Mouse (Mus musculus): ENCODE data around the gene Cntn4. TPM values are rescaled to one million over a fixed set of nuclear protein-coding genes. Genes with fewer than 3 reads are reported as not detected.
"Not testable (repeated sequence)": the region's sequence is repeated elsewhere in the genome, so short reads cannot be mapped to it uniquely, and the experiment has no call there.

The Cntn4 gene
- total RNA-seq, 2 experiments from 2014 or later: 0.07 to 0.15 TPM

- intact Hi-C loops (cut with DNase I): no loop called here
- DNase-seq: no peak
These were observed 625.0 kb downstream of the Cntn4 start for GRCm38 (mm10) chr6:106302435-106302834.

DNA sequence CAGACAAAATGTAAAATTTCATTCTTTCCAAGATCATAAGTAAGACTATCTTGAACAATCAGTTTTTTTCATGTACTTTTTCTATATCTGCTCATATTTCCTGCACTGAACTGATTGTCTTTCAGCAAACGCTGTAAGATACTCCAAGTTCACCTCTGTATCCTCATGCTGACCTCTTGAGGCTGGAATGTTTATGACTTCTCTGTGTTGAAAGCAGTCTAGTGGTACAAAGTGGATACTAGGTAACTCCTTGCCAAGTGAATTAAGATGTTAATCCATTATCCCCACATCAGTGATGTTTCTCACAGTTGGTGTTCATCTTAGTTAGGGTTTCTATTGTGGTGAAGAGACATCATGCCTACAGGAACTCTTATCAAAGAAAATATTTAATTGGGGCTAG, 651.5 kb downstream of the Cntn4 start:
- intact Hi-C loops (cut with DNase I): no loop called here
- DNase-seq: no peak

- intact Hi-C loops (cut with DNase I): no loop called here
- no peak for DNase-seq
These were observed 652.2 kb downstream of the Cntn4 start for GRCm38 (mm10) chr6:106329636-106330035.

GRCm38 (mm10) chr6:106332466-106332865, 655.0 kb downstream of the Cntn4 start:
- intact Hi-C loops (cut with DNase I): no loop called here
- no peak for DNase-seq

DNA sequence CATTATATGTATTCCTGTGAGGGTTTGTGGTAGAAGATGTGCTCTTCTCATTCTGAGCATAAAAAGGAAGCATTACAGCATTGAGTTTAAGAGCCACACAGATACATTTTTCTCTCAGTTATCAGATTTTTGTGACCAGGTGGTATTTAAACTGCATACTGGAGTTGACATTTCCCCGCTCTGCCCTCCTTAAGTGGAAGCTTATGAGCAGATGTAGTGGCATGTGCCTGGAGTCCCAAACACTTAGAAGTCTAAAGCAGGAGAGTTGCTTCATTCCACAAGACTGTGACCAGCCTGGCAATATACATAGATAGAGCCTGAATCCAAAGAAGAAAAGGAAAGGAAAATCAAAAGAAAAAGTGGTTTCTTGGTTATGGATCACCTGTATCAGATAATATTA, 655.5 kb downstream of the Cntn4 start:
- no peak for DNase-seq
- intact Hi-C loops (cut with DNase I): no loop called here

GRCm38 (mm10) chr6:106335066-106335465, 657.6 kb downstream of the Cntn4 start:
- intact Hi-C loops (cut with DNase I): no loop called here
- no peak for DNase-seq

GRCm38 (mm10) chr6:106336805-106337204, 659.3 kb downstream of the Cntn4 start:
- DNase-seq: no peak
- intact Hi-C loops (cut with DNase I): no loop called here

DNA sequence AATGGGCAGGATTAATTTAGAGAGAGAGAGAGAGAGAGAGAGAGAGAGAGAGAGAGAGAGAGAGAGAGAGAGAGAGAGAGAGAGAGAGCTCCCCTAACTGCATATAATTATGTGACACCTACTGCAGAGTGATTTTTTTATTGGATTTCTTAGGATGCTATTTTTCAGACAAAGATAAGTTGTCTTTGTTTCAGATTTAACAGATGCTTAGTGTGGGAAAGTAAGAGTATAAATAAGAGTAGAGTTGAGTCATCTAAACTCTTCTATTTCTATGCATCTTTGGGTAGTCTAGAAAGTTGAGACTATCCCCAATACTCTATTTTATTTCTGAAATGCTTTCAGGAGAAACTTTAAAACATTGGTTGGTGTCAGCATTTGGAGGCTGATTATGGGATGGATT, 660.4 kb downstream of the Cntn4 start:
- intact Hi-C loops (cut with DNase I): no loop called here
- DNase-seq: no peak

- no peak for DNase-seq
- intact Hi-C loops (cut with DNase I): no loop called here
These were observed 663.7 kb downstream of the Cntn4 start for GRCm38 (mm10) chr6:106341114-106341513.

DNA sequence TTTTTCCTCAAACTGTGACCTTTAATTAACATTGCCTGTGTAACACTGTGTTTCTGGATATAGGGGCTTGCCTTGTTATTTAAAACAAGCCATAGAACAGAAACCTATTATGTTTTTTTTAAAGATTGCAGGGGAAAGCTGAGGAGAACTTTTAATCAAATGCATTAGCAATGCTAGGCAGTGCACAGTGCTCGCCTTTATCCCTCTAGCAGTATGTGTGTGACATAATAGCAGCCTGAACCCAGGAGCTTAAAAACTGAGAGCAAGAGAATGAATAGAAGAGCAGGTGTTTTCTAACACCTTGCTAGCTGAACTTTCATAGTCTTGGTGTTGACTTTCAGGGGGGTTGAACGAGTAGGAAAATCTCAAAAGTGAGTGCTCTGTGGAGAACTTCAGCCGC, 672.6 kb downstream of the Cntn4 start:
- intact Hi-C loops (cut with DNase I): no loop called here
- no peak for DNase-seq

DNA sequence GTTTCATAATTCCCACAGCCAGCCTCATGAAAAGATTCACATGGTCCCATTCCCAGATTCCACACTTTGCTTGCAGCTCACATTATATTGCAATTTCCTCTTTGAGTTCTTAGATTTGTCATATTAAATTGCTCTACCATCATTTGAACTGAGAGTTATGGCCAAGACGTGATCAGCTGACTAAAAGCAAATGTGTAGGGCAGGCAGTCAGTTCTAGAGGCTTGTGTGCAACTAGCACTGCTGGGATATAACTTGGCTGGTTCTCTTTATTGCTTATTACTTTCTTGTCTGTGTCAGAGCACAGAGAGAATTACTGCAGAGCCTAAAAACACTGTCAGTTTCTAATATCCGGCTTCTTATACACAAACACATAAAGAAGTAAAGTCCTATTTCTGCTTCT, 673.9 kb downstream of the Cntn4 start:
- DNase-seq: no peak
- intact Hi-C loops (cut with DNase I): no loop called here

- intact Hi-C loops (cut with DNase I); DNase-seq: not testable (repeated sequence)
These were observed 681.3 kb downstream of the Cntn4 start for GRCm38 (mm10) chr6:106358801-106359200.

DNA sequence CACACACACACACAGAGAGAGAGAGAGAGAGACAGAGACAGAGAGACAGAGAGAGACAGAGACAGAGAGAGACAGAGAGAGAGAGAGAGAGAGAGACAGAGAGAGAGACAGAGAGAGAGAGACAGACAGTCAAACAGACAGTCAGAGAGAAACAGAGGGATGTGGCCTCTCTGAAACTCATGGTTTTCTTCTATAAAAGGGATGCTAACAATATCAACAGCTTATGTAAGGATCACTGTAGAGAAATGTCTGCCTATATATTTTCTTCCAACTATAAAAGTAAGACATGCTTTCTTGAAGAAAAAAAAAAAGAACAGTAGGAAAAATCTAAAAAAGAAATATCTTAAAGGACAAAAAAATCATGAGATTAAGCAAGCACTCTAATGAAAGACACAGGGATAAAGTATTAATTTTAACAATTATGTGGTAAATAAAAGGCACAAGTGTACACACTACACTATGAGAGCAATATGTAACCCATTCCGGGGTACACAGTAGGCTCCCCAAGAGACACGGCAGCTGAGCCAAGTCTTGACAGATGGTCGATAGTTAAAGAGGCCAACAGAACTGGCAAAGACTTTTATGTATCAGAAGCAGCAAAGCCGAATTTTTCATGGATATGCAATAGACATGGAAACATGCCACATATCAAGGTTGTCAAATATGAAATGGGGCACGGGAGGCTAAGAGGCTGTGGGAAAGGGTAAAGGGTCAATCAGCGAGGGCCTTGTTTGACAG, 704.0 kb downstream of the Cntn4 start:
- no peak for DNase-seq
- intact Hi-C loops (cut with DNase I): no loop called here

- no peak for DNase-seq
- intact Hi-C loops (cut with DNase I): no loop called here
These were observed 710.5 kb downstream of the Cntn4 start for GRCm38 (mm10) chr6:106387833-106388406.

DNA sequence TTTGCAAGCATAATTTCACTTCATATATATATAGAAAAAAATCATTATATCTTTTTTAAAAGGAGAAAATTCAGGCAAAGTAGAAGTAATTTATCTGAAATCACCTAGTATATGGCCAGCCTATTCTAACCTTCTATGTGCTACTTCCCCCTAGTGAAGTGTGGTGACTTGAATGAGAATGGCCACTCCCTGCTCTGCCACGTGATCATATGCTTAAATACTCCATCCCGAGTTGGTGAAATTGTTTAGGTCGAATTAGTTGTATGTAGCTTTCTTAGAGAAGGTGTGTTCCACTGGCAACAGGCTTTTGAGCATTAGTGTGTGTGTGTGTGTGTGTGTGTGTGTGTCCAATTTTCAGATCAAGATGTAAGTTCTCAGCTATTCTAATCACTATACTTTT, 730.6 kb downstream of the Cntn4 start:
- intact Hi-C loops (cut with DNase I): no loop called here
- no peak for DNase-seq

GRCm38 (mm10) chr6:106408634-106409033, 731.2 kb downstream of the Cntn4 start:
- intact Hi-C loops (cut with DNase I): no loop called here
- DNase-seq: no peak

- intact Hi-C loops (cut with DNase I): no loop called here
- DNase-seq: no peak
These were observed 745.5 kb downstream of the Cntn4 start for GRCm38 (mm10) chr6:106422947-106423346.

DNA sequence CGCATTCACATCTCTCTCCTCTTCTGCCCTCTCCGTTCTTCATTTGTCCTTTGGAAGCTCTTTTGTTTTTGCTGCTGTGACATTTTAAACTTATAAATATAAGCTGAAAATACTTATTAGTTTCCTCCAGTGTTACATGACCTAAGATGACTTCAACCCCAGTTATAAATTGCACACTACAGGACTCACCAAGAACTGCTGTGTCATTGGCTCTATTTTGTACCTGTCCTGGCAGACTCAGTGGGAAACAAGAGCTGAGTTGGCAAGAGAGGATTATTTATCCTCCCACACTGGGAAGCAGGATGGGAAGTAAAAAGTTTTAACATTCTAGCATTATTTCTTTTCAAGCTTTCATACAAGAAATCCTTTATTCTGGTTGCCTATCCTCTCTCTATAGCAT, 746.0 kb downstream of the Cntn4 start:
- intact Hi-C loops (cut with DNase I): no loop called here
- no peak for DNase-seq

GRCm38 (mm10) chr6:106426615-106427014, 749.2 kb downstream of the Cntn4 start:
- intact Hi-C loops (cut with DNase I): no loop called here
- no peak for DNase-seq

DNA sequence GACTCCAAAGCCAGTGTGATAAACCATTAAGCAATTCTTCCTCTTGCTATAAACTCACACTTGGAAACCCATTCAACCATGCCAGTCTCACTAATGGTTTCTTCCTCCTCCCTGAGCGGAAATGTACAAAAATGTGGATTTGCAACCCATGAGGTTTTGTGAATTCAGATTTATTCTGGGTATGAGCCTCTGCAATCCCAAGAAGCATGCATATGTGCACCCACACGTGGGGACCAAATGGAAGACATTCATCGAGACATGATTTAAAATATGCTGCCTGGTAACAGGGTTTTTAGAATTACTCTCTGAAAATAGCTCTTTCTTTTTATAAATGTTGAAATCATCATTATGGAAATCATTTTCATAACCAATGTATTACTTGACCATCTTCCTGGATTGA, 754.0 kb downstream of the Cntn4 start:
- no peak for DNase-seq
- intact Hi-C loops (cut with DNase I): no loop called here

DNA sequence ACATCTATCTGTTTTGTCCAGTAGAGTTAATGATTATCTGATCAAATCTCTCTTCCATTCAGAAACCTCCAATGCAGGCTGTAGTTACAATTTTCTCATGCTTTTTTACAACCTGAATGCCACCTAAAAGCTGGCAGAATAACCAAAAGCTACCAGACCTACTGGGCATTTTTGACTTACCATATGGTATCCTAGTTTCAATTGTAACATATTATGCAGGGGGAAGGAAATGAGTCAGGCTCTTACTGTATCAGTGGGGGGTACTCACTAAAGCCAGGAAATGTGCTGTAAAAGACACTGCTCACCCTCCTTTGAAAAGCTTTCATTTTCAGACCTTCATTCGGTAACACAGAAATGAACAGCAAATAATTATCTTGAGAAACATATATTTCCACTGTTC, 763.3 kb downstream of the Cntn4 start:
- DNase-seq: no peak
- intact Hi-C loops (cut with DNase I): no loop called here

DNA sequence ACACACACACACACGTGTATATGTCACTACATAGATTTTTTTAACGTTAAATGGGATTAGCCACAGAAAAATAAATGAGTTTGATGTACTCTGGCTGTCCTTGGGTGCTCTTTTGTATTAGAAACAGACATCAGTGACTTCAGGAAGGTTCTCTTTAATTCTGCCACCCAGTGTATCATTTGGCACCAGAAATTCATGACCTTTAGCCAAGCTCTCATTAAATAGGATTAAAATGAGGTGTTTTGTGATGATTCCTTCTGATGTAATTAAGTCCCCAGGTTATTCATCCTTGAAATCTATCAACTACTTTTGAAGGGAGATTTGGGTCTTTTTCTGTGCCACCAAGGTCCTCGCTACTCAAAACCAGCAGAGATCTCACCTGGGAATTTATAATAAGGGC, 763.8 kb downstream of the Cntn4 start:
- no peak for DNase-seq
- intact Hi-C loops (cut with DNase I): no loop called here

Measured in heart, postnatal 10 days (tissue).